Mouse (Mus musculus) limb, embryonic 12.5 days (tissue): ENCODE results near the gene Optc. TPM values are rescaled to one million over a fixed set of nuclear protein-coding genes. Genes with fewer than 3 reads are reported as not detected.

ENCODE experiments used
- ATAC-seq: fragments of 200-750 bp; cut with Nextera tagmentation; 2 replicates; pipeline ENCODE4 v1.8.0; 2017; ENCODE audit warnings: low read depth, moderate TSS enrichment; ENCODE audit not compliant: insufficient number of reproducible peaks, insufficient read depth, low FRiP score, low TSS enrichment
- H3K27ac ChIP-seq: fragments of 300-500 bp; sonication (generic); 2 replicates; pipeline ENCODE4 v1.5.1; 2016; ENCODE audit warnings: mild to moderate bottlenecking, moderate library complexity
- H3K27me3 ChIP-seq: fragments of 300-500 bp; sonication (generic); 2 replicates; pipeline ENCODE4 v1.6.1; 2016; ENCODE audit warnings: mild to moderate bottlenecking, moderate library complexity
- H3K36me3 ChIP-seq: fragments of 300-500 bp; sonication (generic); 2 replicates; pipeline ENCODE4 v1.6.1; 2016; ENCODE audit warnings: mild to moderate bottlenecking, moderate library complexity
- H3K4me1 ChIP-seq: fragments of 300-500 bp; sonication (generic); replicated peaks from 2 replicates; pipeline ENCODE4 v1.6.1; 2016
- H3K4me2 ChIP-seq: fragments of 300-500 bp; sonication (generic); 2 replicates; pipeline ENCODE4 v1.6.1; 2016; ENCODE audit warnings: mild to moderate bottlenecking, moderate library complexity
- H3K4me3 ChIP-seq: fragments of 300-500 bp; sonication (generic); replicated peaks from 2 replicates; pipeline ENCODE4 v1.5.1; 2016; ENCODE audit warnings: mild to moderate bottlenecking
- H3K9ac ChIP-seq: fragments of 300-500 bp; sonication (generic); replicated peaks from 2 replicates; pipeline ENCODE4 v1.6.1; 2016; ENCODE audit warnings: mild to moderate bottlenecking, moderate library complexity
- H3K9me3 ChIP-seq: fragments of 300-500 bp; sonication (generic); 2 replicates; pipeline ENCODE4 v1.6.1; 2016; ENCODE audit warnings: mild to moderate bottlenecking, moderate library complexity
- WGBS: fragments of 180-500 bp; shearing (Covaris S2); methylation state at CpG from one replicate; pipeline ENCODE4 v1.1.7; 2016; 5-methylcytosine and 5-hydroxymethylcytosine counted together
- polyA plus RNA-seq: library from polyadenylated mRNA; unstranded; fragments of >200 nt; fragmentation: Nextera tagmentation; extraction: Ambion mirVana; gene quantifications from 2 replicates; pipeline ENCODE4 v1.2.1, GENCODE M21; 2016

The Optc gene
- polyA plus RNA-seq, 1 experiment from 2014 or later = 0.41 TPM

DNA sequence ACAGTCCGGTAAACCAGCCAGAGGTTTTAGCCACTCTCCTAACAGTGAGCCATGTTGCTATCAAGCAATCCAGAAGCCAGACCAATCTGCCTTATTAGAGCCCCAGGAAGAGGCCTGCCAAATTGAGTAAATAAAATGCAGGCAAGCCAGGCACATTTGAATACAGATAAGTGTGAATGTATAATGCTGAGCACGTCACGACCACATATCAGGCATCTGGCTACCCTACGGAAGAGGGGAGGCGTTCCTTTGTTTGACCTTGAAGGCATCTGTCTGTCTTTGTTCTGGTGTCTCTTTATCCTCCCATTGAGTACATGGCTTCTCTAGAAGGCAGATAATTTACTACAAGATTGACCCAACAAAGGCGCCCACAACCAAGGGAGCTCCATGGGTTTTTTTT is 48.5 kb downstream of the Optc start:
- no peak overlapping the region for H3K9ac ChIP-seq
- no peaks in the 10 kb centered on the region for H3K36me3 ChIP-seq
- 82% methylated on average over 6 of the region's 6 CpGs for WGBS
- no peaks in the 10 kb centered on the region for H3K9me3 ChIP-seq
- H3K27me3 ChIP-seq = peaks cover 21% of the 10 kb centered on the region
- no peak for ATAC-seq
- H3K4me1 ChIP-seq = peaks cover 42% of the 10 kb centered on the region
- no peak overlapping the region for H3K4me3 ChIP-seq
- H3K4me2 ChIP-seq = no peak overlapping the region
- H3K27ac ChIP-seq = no peak overlapping the region

DNA sequence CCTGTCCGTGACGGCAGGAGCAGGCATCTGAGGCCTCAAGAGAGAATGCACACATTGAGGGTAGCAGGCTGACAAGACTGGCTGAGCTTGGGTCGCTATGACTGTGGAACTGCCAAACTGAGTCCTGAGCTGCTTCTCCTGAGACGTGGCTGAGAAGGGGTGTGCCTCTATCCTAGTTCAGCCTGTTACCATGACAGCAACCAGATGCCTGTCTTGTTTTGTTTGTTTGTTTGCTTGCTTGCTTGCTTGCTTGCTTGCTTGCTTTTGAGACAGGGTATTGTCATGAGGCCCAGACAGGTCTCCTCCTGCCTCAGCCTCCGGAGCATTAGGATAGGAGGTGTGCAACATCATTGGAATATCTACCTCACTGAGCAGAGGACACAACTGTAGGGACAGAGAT is 50.0 kb downstream of the Optc start:
- ATAC-seq = no peak
- H3K9me3 ChIP-seq = no peaks in the 10 kb centered on the region
- no peak overlapping the region for H3K4me2 ChIP-seq
- H3K27me3 ChIP-seq = peaks cover 36% of the 10 kb centered on the region
- no peak overlapping the region for H3K9ac ChIP-seq
- H3K4me3 ChIP-seq = no peak overlapping the region
- no peaks in the 10 kb centered on the region for H3K36me3 ChIP-seq
- no peak overlapping the region for H3K27ac ChIP-seq
- peaks cover 35% of the 10 kb centered on the region for H3K4me1 ChIP-seq
- WGBS = 78% methylated on average over 5 of the region's 5 CpGs

DNA sequence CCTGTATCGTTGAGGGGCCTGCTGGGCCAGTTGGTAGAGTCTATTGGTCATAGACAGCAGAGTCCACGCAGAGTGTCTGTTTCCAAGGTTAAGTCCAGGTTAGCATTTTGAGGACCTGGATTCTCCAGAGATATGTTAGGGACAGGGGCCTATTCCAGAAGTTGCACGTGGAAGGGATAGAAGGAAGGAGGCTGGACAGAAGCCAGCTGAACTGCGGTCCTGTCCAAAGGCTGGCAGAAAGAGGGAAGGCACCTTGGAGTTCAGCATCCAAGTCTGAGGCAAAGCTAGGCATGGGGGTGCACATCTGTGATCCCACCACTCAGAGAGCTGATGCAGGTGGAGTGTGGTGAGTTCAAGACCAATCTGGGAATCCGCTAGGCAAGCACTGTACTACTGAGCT is 50.6 kb downstream of the Optc start:
- Histone ChIP-seq H3K4me1 (peaks cover 35% of the 10 kb centered on the region), H3K27me3 (peaks cover 37% of the 10 kb centered on the region)
- no peak for ATAC-seq

DNA sequence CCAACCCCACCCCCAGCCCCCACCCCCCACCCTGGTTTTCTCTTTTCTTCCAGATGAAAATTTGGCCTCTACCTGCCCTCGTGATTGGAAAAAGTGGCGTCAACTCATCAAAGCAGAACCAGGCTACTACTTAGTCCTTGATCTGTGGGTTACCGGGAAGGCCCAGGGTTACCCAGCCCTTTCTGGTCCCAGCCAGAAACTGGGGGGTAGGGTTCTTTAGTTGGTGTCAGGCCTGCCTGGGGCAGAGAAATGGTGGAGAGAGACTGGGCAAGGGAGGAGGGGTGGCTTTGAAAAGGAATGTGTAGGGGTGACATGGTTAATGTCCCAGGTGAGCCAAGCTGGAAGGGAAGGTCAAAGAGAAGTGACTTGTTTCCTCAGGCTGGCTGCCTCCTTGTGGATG is 51.1 kb downstream of the Optc start:
- H3K4me2 ChIP-seq = no peak overlapping the region
- H3K36me3 ChIP-seq = no peaks in the 10 kb centered on the region
- 47% methylated on average over 3 of the region's 3 CpGs for WGBS
- peaks cover 35% of the 10 kb centered on the region for H3K4me1 ChIP-seq
- no peak overlapping the region for H3K4me3 ChIP-seq
- H3K27ac ChIP-seq = no peak overlapping the region
- H3K9me3 ChIP-seq = no peaks in the 10 kb centered on the region
- peaks cover 37% of the 10 kb centered on the region for H3K27me3 ChIP-seq
- no peak for ATAC-seq
- H3K9ac ChIP-seq = no peak overlapping the region

More for the DNA sequence above, 50.6 kb downstream of the Optc start:
- Histone ChIP-seq H3K9ac (no peak overlapping the region), H3K4me3 (no peak overlapping the region), H3K27ac (no peak overlapping the region), H3K9me3 (no peaks in the 10 kb centered on the region), H3K4me2 (no peak overlapping the region), H3K36me3 (no peaks in the 10 kb centered on the region)
- 88% methylated on average over 5 of the region's 5 CpGs for WGBS

- no peak for ATAC-seq
- Histone ChIP-seq H3K9ac (no peak overlapping the region), H3K9me3 (no peaks in the 10 kb centered on the region), H3K36me3 (no peaks in the 10 kb centered on the region), H3K4me3 (no peak overlapping the region), H3K27me3 (peaks cover 37% of the 10 kb centered on the region), H3K4me1 (peaks cover 35% of the 10 kb centered on the region), H3K27ac (no peak overlapping the region), H3K4me2 (no peak overlapping the region)
- WGBS = 11% methylated on average over 11 of the region's 11 CpGs
These were observed 51.7 kb downstream of the Optc start for GRCm38 (mm10) chr1:133856133-133856541.

DNA sequence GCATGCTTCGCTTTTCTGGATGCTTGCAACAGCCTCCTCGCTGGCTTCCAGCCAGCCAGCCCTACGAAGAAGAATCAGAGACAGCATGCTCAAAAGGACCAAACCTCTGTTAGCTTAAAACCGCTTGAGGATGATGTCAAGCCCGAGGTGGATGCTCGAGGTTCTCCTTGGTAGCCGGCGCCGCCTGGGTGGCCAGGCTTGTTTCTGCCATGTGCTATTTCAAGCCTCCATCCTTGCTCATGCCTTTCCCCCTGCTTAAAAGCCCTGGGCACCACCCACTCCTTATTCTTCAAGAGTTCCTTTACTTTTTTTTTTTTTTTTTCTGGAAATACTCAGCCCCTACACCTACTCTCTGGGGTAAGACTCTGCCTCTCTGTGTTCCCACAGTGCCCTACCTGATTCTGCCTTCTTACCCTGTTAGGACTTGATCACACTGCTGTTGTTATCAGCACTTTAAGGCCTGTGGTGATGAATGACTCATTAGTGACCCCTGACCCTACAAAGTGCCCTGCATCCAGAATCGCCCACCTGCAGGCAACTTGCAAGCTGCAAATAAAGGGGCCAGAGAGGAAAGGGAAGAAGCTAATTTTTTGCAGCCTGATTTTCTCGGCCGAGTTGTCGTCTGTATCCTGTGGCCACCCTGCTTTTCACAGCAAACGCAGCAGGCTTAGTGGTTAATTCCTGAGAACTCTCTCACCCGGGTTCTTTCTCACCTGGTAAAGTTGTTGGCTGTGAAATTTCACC is 52.4 kb downstream of the Optc start:
- Histone ChIP-seq H3K4me1 (peaks cover 34% of the 10 kb centered on the region), H3K36me3 (no peaks in the 10 kb centered on the region), H3K27me3 (peaks cover 37% of the 10 kb centered on the region), H3K4me3 (peak overlapping the region; percentile 24), H3K27ac (no peak overlapping the region), H3K4me2 (peak overlapping the region; percentile 51), H3K9me3 (no peaks in the 10 kb centered on the region), H3K9ac (no peak overlapping the region)
- no peak for ATAC-seq
- 3% methylated on average over 15 of the region's 15 CpGs for WGBS

GRCm38 (mm10) chr1:133854421-133855273 is 53.2 kb downstream of the Optc start:
- ATAC-seq = no peak; the same call in 1 of the 2 replicates

More at GRCm38 (mm10) chr1:133854421-133855273, 53.2 kb downstream of the Optc start:
- peak overlapping the region; percentile 24 for H3K4me3 ChIP-seq
- H3K9me3 ChIP-seq = no peaks in the 10 kb centered on the region
- H3K4me1 ChIP-seq = peaks cover 31% of the 10 kb centered on the region
- H3K27ac ChIP-seq = no peak overlapping the region
- no peaks in the 10 kb centered on the region for H3K36me3 ChIP-seq
- H3K4me2 ChIP-seq = peak overlapping the region; percentile 51
- H3K9ac ChIP-seq = no peak overlapping the region; the same call in 1 of the 2 replicates
- peaks cover 37% of the 10 kb centered on the region for H3K27me3 ChIP-seq
- 1% methylated on average over 17 of the region's 17 CpGs for WGBS

Other genes with a start within 250 kb of the Optc start
- gene Zbed6, start 247.1 kb downstream of the Optc start, polyA plus RNA-seq = not detected in 2 replicates
- gene Gm38394, start 246.7 kb downstream of the Optc start, polyA plus RNA-seq = 7.9 and 8.1 TPM in 2 replicates
- 1.1 and 1.3 TPM in 2 replicates for gene Lax1, start 217.9 kb downstream of the Optc start, polyA plus RNA-seq
- gene Atp2b4, start 107.0 kb downstream of the Optc start, polyA plus RNA-seq = 8.5 and 9.4 TPM in 2 replicates
- 2.0 and 3.2 TPM in 2 replicates for gene Prelp, start 13.4 kb upstream of the Optc start, polyA plus RNA-seq
- gene Fmod, start 129.3 kb upstream of the Optc start, polyA plus RNA-seq = 12.6 and 14.8 TPM in 2 replicates
- 26.7 and 28.1 TPM in 2 replicates for gene Btg2, start 171.1 kb upstream of the Optc start, polyA plus RNA-seq
- not detected in 2 replicates for gene Chit1, start 203.2 kb upstream of the Optc start, polyA plus RNA-seq